Mouse (Mus musculus) heart, postnatal 14 days (tissue): ENCODE data around the gene Vmn2r76. TPM values are rescaled to one million over a fixed set of nuclear protein-coding genes. Genes with fewer than 3 reads are reported as not detected.
"Not testable (repeated sequence)": the region's sequence is repeated elsewhere in the genome, so short reads cannot be mapped to it uniquely, and the experiment has no call there.

Experiments
- DNase-seq, 2 experiments: peaks; one replicate each; pipeline ENCODE4 v3.0.0; 2021 to 2022
- intact Hi-C: fragments of 180-260 bp; cut with DNase I; formaldehyde crosslinking; loops from one replicate; pipeline ENCODE4 v1.15.1; 2025
- long read RNA-seq, 2 experiments: library from polyadenylated mRNA; stranded (forward); transcript quantifications; one replicate each; pipeline ENCODE4 v2.0.0; 2021
- total RNA-seq, 2 experiments: library from RNA; stranded (reverse); gene quantifications; 2 replicates each; pipeline ENCODE4 v1.2.3; 2021

Gene Vmn2r76
- total RNA-seq: not detected
- long read RNA-seq, experiment 1: 0 reads
- long read RNA-seq, experiment 2: 0 reads

DNA sequence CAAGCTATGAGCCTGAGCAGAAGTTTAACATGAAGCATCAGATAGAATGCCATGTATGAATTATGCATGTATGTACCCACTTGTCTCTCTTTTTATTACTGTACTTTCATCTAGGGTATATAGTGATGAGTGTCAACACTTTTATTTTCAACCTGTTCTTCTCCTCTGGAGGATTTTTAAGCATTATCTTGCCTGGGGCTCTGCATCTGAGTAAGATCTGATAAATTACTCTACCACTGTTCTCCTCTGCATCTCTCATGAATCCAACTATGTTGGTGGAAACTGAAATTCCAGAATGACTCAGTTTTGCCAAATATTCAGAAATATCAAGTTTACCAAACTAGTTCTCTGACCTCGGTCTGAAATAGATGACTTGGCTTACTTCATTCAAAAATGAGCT lies at the start of gene Vmn2r76:
Vmn2r76 (minus strand) TSS at position 101 of the 400 bp plus-strand sequence.
- no peak for DNase-seq
- intact Hi-C loops: no loop called here

DNA sequence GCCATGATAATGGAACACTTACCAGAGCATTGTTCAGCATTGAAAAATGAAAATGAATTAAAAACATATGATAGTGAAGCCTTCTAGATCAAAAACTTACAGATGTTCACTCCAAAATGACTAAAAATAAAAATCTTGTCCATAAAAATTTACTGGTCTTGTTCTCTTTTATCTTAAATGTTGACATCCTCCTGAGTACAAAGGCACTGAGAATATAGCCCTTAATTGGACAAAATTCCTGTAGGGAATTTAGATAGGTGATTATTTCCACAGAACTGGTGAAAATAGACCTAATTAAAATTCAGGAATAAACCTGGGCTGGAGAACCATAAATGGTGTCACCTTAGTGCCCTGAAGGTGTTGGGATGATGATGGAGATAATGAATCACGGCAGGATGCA lies 31.0 kb upstream of the Vmn2r76 start, which contains the start of gene Olfr310:
Olfr310 (minus strand) TSS at position 101 of the 400 bp plus-strand sequence.
- intact Hi-C loops: no loop called here
- no peak for DNase-seq

DNA sequence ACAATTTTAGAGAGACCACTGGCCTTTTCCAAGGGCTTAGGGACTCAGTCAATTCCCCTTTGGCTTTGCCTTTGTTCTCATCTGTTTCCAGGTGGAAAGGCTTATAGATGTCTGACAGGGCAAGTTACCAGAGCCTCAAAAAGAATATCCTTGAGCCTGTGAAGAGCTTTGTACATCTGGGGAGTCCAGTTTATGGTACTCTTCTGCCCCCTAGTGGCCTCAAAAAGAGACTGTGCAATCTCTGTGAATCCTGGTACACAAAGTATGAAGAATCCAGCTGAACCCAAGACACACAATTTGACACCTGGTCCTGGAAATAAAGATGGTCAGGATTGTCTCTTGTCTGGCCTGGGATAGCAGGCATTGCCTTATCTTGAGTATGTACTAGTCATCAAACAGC lies 34.8 kb downstream of the Vmn2r76 start:
- intact Hi-C loops: no loop called here
- DNase-seq: no peak

DNA sequence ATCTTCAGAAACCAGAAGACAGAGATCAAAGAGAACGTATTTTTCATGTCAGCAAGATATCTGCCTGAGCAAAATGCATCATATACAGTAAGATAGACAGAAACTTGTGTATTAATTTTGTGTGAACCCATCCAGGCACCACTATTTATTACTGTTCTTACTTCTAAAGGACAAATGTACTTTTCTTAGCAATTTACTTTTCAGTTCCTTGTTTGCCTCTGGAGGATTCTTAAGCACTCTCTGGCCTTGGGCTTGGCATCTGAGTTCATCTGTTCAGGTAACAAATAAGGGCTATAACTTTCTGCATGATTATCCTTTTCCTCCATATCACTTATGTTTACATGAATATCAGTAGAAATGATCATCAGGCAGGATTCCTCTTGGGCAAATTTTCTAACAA lies 74.4 kb downstream of the Vmn2r76 start, which contains the start of gene Vmn2r75:
Vmn2r75 (minus strand) TSS at position 101 of the 400 bp plus-strand sequence.
- intact Hi-C loops, DNase-seq: not testable (repeated sequence)

Other genes starting within 250 kb of the Vmn2r76 start
- gene Vmn2r75, start 74.5 kb downstream of the Vmn2r76 start, total RNA-seq: not detected
- gene Olfr310, start 30.9 kb upstream of the Vmn2r76 start, total RNA-seq: not detected
- not detected for gene Olfr309, start 67.4 kb upstream of the Vmn2r76 start, total RNA-seq
- gene Olfr308, start 79.3 kb upstream of the Vmn2r76 start, total RNA-seq: not detected
- not detected for gene Olfr307, start 91.3 kb upstream of the Vmn2r76 start, total RNA-seq
- gene Olfr305, start 120.6 kb upstream of the Vmn2r76 start, total RNA-seq: not detected
- not detected for gene Olfr304, start 140.3 kb upstream of the Vmn2r76 start, total RNA-seq
- not detected for gene Olfr303, start 151.5 kb upstream of the Vmn2r76 start, total RNA-seq
- not detected for gene Olfr301, start 157.5 kb upstream of the Vmn2r76 start, total RNA-seq
- not detected for gene Olfr299, start 213.6 kb upstream of the Vmn2r76 start, total RNA-seq
- gene Olfr298, start 246.2 kb upstream of the Vmn2r76 start, total RNA-seq: not detected